Mouse (Mus musculus): ENCODE measurements around the gene Camkk1. TPM values are rescaled to one million over a fixed set of nuclear protein-coding genes. Genes with fewer than 3 reads are reported as not detected.
A peak's percentile ranks its signal among the peaks of the same experiment; 100 is the strongest.

The Camkk1 gene
- total RNA-seq (2015; ENCODE audit: low replicate concordance) (not detected in 2 replicates), total RNA-seq (2017; ENCODE audit: low replicate concordance) (0.77 TPM in 1 of 2 replicates, not detected in the other)

- no peak; the same call in 1 of the 2 replicates for ATAC-seq (replicated peaks; ENCODE audit: low FRiP score, poor library complexity, severe bottlenecking)
Observed at GRCm38 (mm10) chr11:73018471-73019146, at the start of gene Camkk1. Gene Camkk1, plus strand, starts transcription at chr11:73019008.

GRCm38 (mm10) chr11:72974995-72975503 lies 43.8 kb upstream of the Camkk1 start:
- ATAC-seq (replicated peaks; ENCODE audit: low FRiP score, poor library complexity, severe bottlenecking) = no peak

- no peak for ATAC-seq (replicated peaks; ENCODE audit: low FRiP score, poor library complexity, severe bottlenecking)
Observed at GRCm38 (mm10) chr11:72982516-72982915, 36.3 kb upstream of the Camkk1 start.

GRCm38 (mm10) chr11:72983283-72983682 lies 35.5 kb upstream of the Camkk1 start:
- no peak for ATAC-seq (replicated peaks; ENCODE audit: low FRiP score, poor library complexity, severe bottlenecking)

- ATAC-seq (replicated peaks; ENCODE audit: low FRiP score, poor library complexity, severe bottlenecking) = no peak
Observed at GRCm38 (mm10) chr11:72986745-72987144, 32.1 kb upstream of the Camkk1 start.

GRCm38 (mm10) chr11:72987234-72987633 lies 31.6 kb upstream of the Camkk1 start:
- ATAC-seq (replicated peaks; ENCODE audit: low FRiP score, poor library complexity, severe bottlenecking) = no peak

GRCm38 (mm10) chr11:72987807-72988206 lies 31.0 kb upstream of the Camkk1 start:
- ATAC-seq (replicated peaks; ENCODE audit: low FRiP score, poor library complexity, severe bottlenecking) = no peak

GRCm38 (mm10) chr11:72989044-72989443 lies 29.8 kb upstream of the Camkk1 start:
- ATAC-seq (replicated peaks; ENCODE audit: low FRiP score, poor library complexity, severe bottlenecking) = no peak

GRCm38 (mm10) chr11:72990688-72991087 lies 28.1 kb upstream of the Camkk1 start:
- no peak for ATAC-seq (replicated peaks; ENCODE audit: low FRiP score, poor library complexity, severe bottlenecking)

- ATAC-seq (replicated peaks; ENCODE audit: low FRiP score, poor library complexity, severe bottlenecking) = no peak
Observed at GRCm38 (mm10) chr11:72991961-72992360, 26.8 kb upstream of the Camkk1 start.

GRCm38 (mm10) chr11:72996346-72996745 lies 22.5 kb upstream of the Camkk1 start:
- ATAC-seq (replicated peaks; ENCODE audit: low FRiP score, poor library complexity, severe bottlenecking) = no peak

- ATAC-seq (replicated peaks; ENCODE audit: low FRiP score, poor library complexity, severe bottlenecking) = no peak
Observed at GRCm38 (mm10) chr11:72996781-72997180, 22.0 kb upstream of the Camkk1 start.

- ATAC-seq (replicated peaks; ENCODE audit: low FRiP score, poor library complexity, severe bottlenecking) = no peak
Observed at GRCm38 (mm10) chr11:72997529-72998326, 21.1 kb upstream of the Camkk1 start.

GRCm38 (mm10) chr11:72998771-72999170 lies 20.0 kb upstream of the Camkk1 start, which contains the start of gene P2rx1:
Gene P2rx1, plus strand, starts transcription at chr11:72999103.
- ATAC-seq (replicated peaks; ENCODE audit: low FRiP score, poor library complexity, severe bottlenecking) = no peak

GRCm38 (mm10) chr11:73001029-73001428 lies 17.8 kb upstream of the Camkk1 start:
- no peak for ATAC-seq (replicated peaks; ENCODE audit: low FRiP score, poor library complexity, severe bottlenecking)

GRCm38 (mm10) chr11:73006377-73006776 lies 12.4 kb upstream of the Camkk1 start:
- no peak for ATAC-seq (replicated peaks; ENCODE audit: low FRiP score, poor library complexity, severe bottlenecking)

GRCm38 (mm10) chr11:73007113-73007512 lies 11.7 kb upstream of the Camkk1 start:
- ATAC-seq (replicated peaks; ENCODE audit: low FRiP score, poor library complexity, severe bottlenecking) = no peak

GRCm38 (mm10) chr11:73007698-73008481 lies 10.9 kb upstream of the Camkk1 start:
- ATAC-seq (replicated peaks; ENCODE audit: low FRiP score, poor library complexity, severe bottlenecking) = 0 out of 2 replicates have a peak, but pooled peaks have one; percentile 21

GRCm38 (mm10) chr11:73008826-73009225 lies 10.0 kb upstream of the Camkk1 start:
- ATAC-seq (replicated peaks; ENCODE audit: low FRiP score, poor library complexity, severe bottlenecking) = no peak

Measured in erythroblast, adult 5-6 weeks (primary cell).